Mouse (Mus musculus): Measurements from ENCODE around the gene E2f6.

DNA sequence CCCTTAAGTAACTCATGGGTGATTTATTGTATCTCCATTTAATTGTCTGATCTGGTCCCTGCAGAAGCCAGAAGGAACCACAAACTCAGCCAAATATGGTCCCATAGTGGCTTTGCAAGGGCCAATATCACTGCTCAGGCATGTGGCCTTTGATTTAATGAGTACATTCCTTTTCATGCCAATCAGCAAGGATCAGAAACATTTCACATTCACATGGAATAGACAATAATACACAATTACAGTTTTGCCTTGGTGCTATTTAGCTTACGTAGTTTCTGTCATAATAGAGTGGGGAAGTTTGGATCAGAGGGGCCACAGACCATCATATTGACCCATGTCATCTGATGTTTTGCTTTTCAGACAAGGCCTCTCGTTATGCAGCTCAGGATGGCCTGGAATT lies 37.7 kb downstream of the E2f6 start:
- TF ChIP-seq CTCF (IDR thresholded peaks at IDR 0.05; ENCODE audit: low read depth, low read length) = no peak
- TF ChIP-seq POLR2A (IDR thresholded peaks at IDR 0.05; ENCODE audit: extremely low read depth, insufficient read depth, low read length) = no peak
